Comparison of ENCODE assay signal across 31 mouse cellular contexts in the genomic region with DNA sequence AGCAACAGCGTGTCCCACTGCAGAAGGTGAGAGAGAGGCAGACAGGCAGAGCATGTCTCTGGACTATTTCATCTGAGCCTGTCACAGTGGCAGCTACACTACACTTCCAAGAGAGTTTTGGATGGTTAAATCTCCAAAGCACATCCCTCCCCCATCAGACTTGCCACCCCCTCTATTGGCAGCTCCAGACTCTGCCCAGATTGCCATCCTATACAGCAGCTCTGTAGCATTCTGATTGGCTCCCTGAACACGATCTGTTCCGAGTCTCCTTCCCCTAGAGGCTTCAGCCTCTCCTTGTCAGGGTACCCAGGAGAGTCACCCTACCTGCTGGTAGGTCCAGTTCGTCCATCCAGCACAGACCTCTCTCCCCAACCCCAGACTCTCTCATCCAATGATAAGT. TPM values are rescaled to one million over a fixed set of nuclear protein-coding genes. Genes with fewer than 3 reads are reported as not detected.
DNase-seq lines count a peak whose midpoint lies in the region; ATAC-seq and TF ChIP-seq lines count a peak whose summit lies in the region.
"Had no signal": no experiment of that assay in that cellular context is flagged by ENCODE, and none has a peak within 500 bp of the region (broad histone marks: within the 10 kb centered on the region; RNA-seq: fewer than 3 reads in every experiment).

No protein-coding gene starts in this region.

- H3K27ac ChIP-seq in forebrain, embryonic 14.5 days (ENCODE audit: low read depth, low read length) = no peak overlapping the region
- no peak overlapping the region for H3K27ac ChIP-seq in forebrain, embryonic 13.5 days
- 0 out of 2 replicates have a peak overlapping the region, but pooled peaks have one; percentile 5 for H3K27ac ChIP-seq in left cerebral cortex, adult 2 months
- H3K27ac ChIP-seq: embryonic facial prominence, embryonic 12.5 days; embryonic facial prominence, embryonic 15.5 days; heart, adult 2 months; heart, embryonic 10.5 days; heart, embryonic 15.5 days; hindbrain, embryonic 10.5 days; hindbrain, embryonic 14.5 days had no signal

- H3K9ac ChIP-seq in forebrain, embryonic 14.5 days (ENCODE audit: low read length) = no peak overlapping the region
- H3K9ac ChIP-seq in forebrain, embryonic 13.5 days = no peak overlapping the region
- H3K9ac ChIP-seq: embryonic facial prominence, embryonic 12.5 days; embryonic facial prominence, embryonic 15.5 days; heart, embryonic 15.5 days; hindbrain, embryonic 14.5 days had no signal

- intact Hi-C loops in left cerebral cortex, adult 2 months (cut with DNase I) = loop anchor here (10.0 kb wide), 1 partner anchor 203 kb away; no protein-coding TSS in a partner anchor
- intact Hi-C loops in left cerebral cortex, postnatal 10 days (cut with DNase I) = no loop called here

- peak; percentile 8 for DNase-seq in forebrain, embryonic 14.5 days (ENCODE audit: low spot score)
- DNase-seq in frontal cortex, postnatal 14 days (ENCODE audit: low spot score in 2 of 2) = no peak
- DNase-seq in left cerebral cortex, adult 2 months (ENCODE audit: extremely low spot score in 1 of 2, low spot score in 2 of 2) = no peak
- no peak for DNase-seq in left cerebral cortex, postnatal 10 days (ENCODE audit: extremely low spot score in 1 of 2, low spot score in 2 of 2)
- peak; percentile 67 for DNase-seq in brain, adult 2 months (ENCODE audit: low read depth, low spot score)
- DNase-seq: adrenal gland, postnatal 10 days; adrenal gland, postnatal 36 days; cerebellum, adult 11 months; cerebellum, adult 2 months; cerebellum, adult 9-11 months; cerebellum, postnatal 25 days; gastrocnemius, postnatal 10 days; gastrocnemius, postnatal 36 days; heart, adult 2 months; heart, postnatal 10 days; heart, postnatal 36 days had no signal

- no peaks in the 10 kb centered on the region for H3K27me3 ChIP-seq in forebrain, embryonic 14.5 days (replicated peaks; ENCODE audit: control insufficient read depth, insufficient read depth, low read length)
- no peaks in the 10 kb centered on the region for H3K27me3 ChIP-seq in forebrain, embryonic 13.5 days
- H3K27me3 ChIP-seq: embryonic facial prominence, embryonic 12.5 days; embryonic facial prominence, embryonic 15.5 days had no signal

- H3K9me3 ChIP-seq in forebrain, embryonic 14.5 days (replicated peaks; ENCODE audit: control insufficient read depth, low read length) = no peaks in the 10 kb centered on the region
- H3K9me3 ChIP-seq in forebrain, embryonic 13.5 days (replicated peaks) = no peaks in the 10 kb centered on the region
- H3K9me3 ChIP-seq: embryonic facial prominence, embryonic 12.5 days; embryonic facial prominence, embryonic 15.5 days; heart, embryonic 10.5 days; heart, embryonic 15.5 days; hindbrain, embryonic 10.5 days had no signal

- no peak overlapping the region for H3K4me2 ChIP-seq in forebrain, embryonic 14.5 days (ENCODE audit: low read length)
- H3K4me2 ChIP-seq in forebrain, embryonic 13.5 days = no peak overlapping the region
- H3K4me2 ChIP-seq: embryonic facial prominence, embryonic 12.5 days; embryonic facial prominence, embryonic 15.5 days; heart, embryonic 15.5 days; hindbrain, embryonic 14.5 days had no signal

- no peaks in the 10 kb centered on the region for H3K4me1 ChIP-seq in forebrain, embryonic 14.5 days (ENCODE audit: control insufficient read depth, insufficient read depth, low read length)
- H3K4me1 ChIP-seq in forebrain, embryonic 13.5 days = no peaks in the 10 kb centered on the region
- H3K4me1 ChIP-seq: embryonic facial prominence, embryonic 12.5 days; embryonic facial prominence, embryonic 15.5 days had no signal

- no peaks in the 10 kb centered on the region for H3K36me3 ChIP-seq in forebrain, embryonic 14.5 days (ENCODE audit: control insufficient read depth, insufficient read depth, low read length)
- H3K36me3 ChIP-seq in forebrain, embryonic 13.5 days (ENCODE audit: poor library complexity, severe bottlenecking) = no peaks in the 10 kb centered on the region
- H3K36me3 ChIP-seq: embryonic facial prominence, embryonic 12.5 days; embryonic facial prominence, embryonic 15.5 days; heart, embryonic 10.5 days; heart, embryonic 15.5 days; hindbrain, embryonic 10.5 days had no signal

- ATAC-seq in forebrain, embryonic 14.5 days = no peak
- ATAC-seq in forebrain, embryonic 13.5 days = no peak
- ATAC-seq in frontal cortex, adult (ENCODE audit: low TSS enrichment) = peak; percentile 93
- ATAC-seq: activated CD4-positive, CD25-positive, alpha-beta regulatory T cell, adult 4 months; intestine, postnatal 0 days had no signal

- 53% methylated on average over 4 of the region's 4 CpGs for WGBS in forebrain, embryonic 14.5 days
- 66% methylated on average over 4 of the region's 4 CpGs for WGBS in forebrain, embryonic 13.5 days

- TF ChIP-seq CTCF in left cerebral cortex, adult 2 months (IDR thresholded peaks at IDR 0.05) = no peak

- no peak overlapping the region for H3K4me3 ChIP-seq in forebrain, embryonic 14.5 days (ENCODE audit: low read depth, low read length)
- H3K4me3 ChIP-seq in forebrain, embryonic 13.5 days = no peak overlapping the region
- H3K4me3 ChIP-seq in left cerebral cortex, adult 2 months = no peak overlapping the region
- H3K4me3 ChIP-seq: embryonic facial prominence, embryonic 12.5 days; embryonic facial prominence, embryonic 15.5 days; heart, adult 2 months; heart, embryonic 10.5 days; heart, embryonic 15.5 days; hindbrain, embryonic 10.5 days had no signal

RNA-seq across cellular contexts. Expression of gene Cfap99, which starts 9.7 kb away (rescaled TPM):
- 0.10 TPM in 1 of 2 replicates, not detected in the other for polyA plus RNA-seq in forebrain, embryonic 14.5 days (2014; fragmentation: Nextera tagmentation; extraction: Ambion mirVana)
- polyA plus RNA-seq in forebrain, embryonic 13.5 days (2015; fragmentation: Nextera tagmentation; extraction: Ambion mirVana) = 0.08 TPM in 1 of 2 replicates, not detected in the other
- total RNA-seq in left cerebral cortex, adult 2 months (2021) = 1 to 10 TPM; 1.4 to 1.5 TPM
- total RNA-seq in left cerebral cortex, postnatal 10 days (2021) = under 1 TPM; 0.26 to 0.51 TPM
- total RNA-seq: adrenal gland, postnatal 10 days; adrenal gland, postnatal 36 days; common myeloid progenitor, adult 5-6 weeks; gastrocnemius, adult 18-20 months; gastrocnemius, postnatal 36 days; granulocyte monocyte progenitor cell, adult 5-6 weeks; heart, adult 2 months; heart, postnatal 10 days; heart, postnatal 36 days had no signal
- polyA plus RNA-seq: activated CD4-positive, CD25-positive, alpha-beta regulatory T cell, adult 4 months; embryonic facial prominence, embryonic 12.5 days; forebrain, embryonic 11.5 days; heart, adult 2 months; heart, embryonic 10.5 days; hindbrain, embryonic 10.5 days; intestine, embryonic 14.5 days; intestine, postnatal 0 days had no signal

RNA-seq across cellular contexts. Expression of gene Zfyve28, which starts 9.8 kb away (rescaled TPM):
- 1.4 and 2.2 TPM in 2 replicates for polyA plus RNA-seq in forebrain, embryonic 14.5 days (2014; fragmentation: Nextera tagmentation; extraction: Ambion mirVana)
- 1.8 and 1.9 TPM in 2 replicates for polyA plus RNA-seq in forebrain, embryonic 13.5 days (2015; fragmentation: Nextera tagmentation; extraction: Ambion mirVana)
- total RNA-seq in left cerebral cortex, adult 2 months (2021) = 10 to 100 TPM; 50.2 to 54.2 TPM
- total RNA-seq in left cerebral cortex, postnatal 10 days (2021) = 10 to 100 TPM; 28.4 to 28.9 TPM
- total RNA-seq: common myeloid progenitor, adult 5-6 weeks; granulocyte monocyte progenitor cell, adult 5-6 weeks had no signal

RNA-seq across cellular contexts. Expression of gene Rnf4, which starts 38.0 kb away (rescaled TPM):
- 162 and 165 TPM in 2 replicates for polyA plus RNA-seq in forebrain, embryonic 14.5 days (2014; fragmentation: Nextera tagmentation; extraction: Ambion mirVana)
- 153 and 162 TPM in 2 replicates for polyA plus RNA-seq in forebrain, embryonic 13.5 days (2015; fragmentation: Nextera tagmentation; extraction: Ambion mirVana)
- total RNA-seq in left cerebral cortex, adult 2 months (2021) = 10 to 100 TPM; 87.0 to 90.7 TPM
- 10 to 100 TPM; 91.0 to 92.9 TPM for total RNA-seq in left cerebral cortex, postnatal 10 days (2021)

Comparison
In these comparisons a context has a peak if more than half of its experiments do, and no peak if none do; other contexts are left out.
1. DNase-seq: peak in forebrain, embryonic 14.5 days (single experiment) and brain, adult 2 months (single experiment); none in frontal cortex, postnatal 14 days (0 of 2), left cerebral cortex, adult 2 months (0 of 2) and left cerebral cortex, postnatal 10 days (0 of 2).